Mouse (Mus musculus) splenic B cell, adult 2 months (primary cell): ENCODE results near the gene Cuta.
"Not testable (repeated sequence)": the region's sequence is repeated elsewhere in the genome, so short reads cannot be mapped to it uniquely, and the experiment has no call there.

Experiments
- DNase-seq: peaks from one replicate; pipeline ENCODE4 v3.0.0-alpha.2; 2011; ENCODE audit warnings: low read depth, low spot score
- H3K27me3 ChIP-seq: 2 replicates; pipeline ENCODE4 v1.6.1; 2012; ENCODE audit warnings: mild to moderate bottlenecking, low read length, moderate library complexity, mixed read lengths; ENCODE audit not compliant: control insufficient read depth, poor library complexity, insufficient read depth, severe bottlenecking
- H3K36me3 ChIP-seq: 2 replicates; pipeline ENCODE4 v1.6.1; 2012; ENCODE audit warnings: mild to moderate bottlenecking, low read length, moderate library complexity, mixed read lengths; ENCODE audit not compliant: control insufficient read depth, poor library complexity, insufficient read depth, severe bottlenecking

Gene Cuta

DNA sequence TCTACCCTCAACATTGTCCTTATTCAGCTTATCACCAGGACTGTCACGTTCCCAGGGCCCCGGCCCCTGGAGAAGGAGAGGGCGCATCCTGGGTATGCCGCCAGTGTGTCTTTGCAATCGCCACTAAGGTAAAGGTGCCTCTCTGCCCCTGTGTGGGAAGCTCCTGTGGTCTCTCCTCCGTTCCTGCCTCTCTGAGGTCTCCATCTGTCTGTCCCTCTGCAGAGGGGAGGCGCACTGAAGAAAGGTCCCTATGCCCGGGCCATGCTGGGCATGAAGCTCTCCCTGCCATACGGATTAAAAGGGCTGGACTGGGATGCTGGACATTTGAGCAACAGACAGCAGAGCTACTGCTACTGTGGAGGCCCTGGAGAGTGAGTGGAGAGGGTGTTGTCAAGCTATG, 4.3 kb downstream of the Cuta start:
- no peak for DNase-seq
- H3K27me3 ChIP-seq = no peaks in the 10 kb centered on the region

GRCm38 (mm10) chr17:26933885-26934827, 5.2 kb downstream of the Cuta start:
- Histone ChIP-seq H3K36me3 (peaks cover 11% of the 10 kb centered on the region), H3K27me3 (no peaks in the 10 kb centered on the region)
- DNase-seq = no peak

More for the DNA sequence above, 4.3 kb downstream of the Cuta start:
- peaks cover 11% of the 10 kb centered on the region for H3K36me3 ChIP-seq

GRCm38 (mm10) chr17:26933419-26933818, 6.0 kb downstream of the Cuta start:
- Histone ChIP-seq H3K36me3 (peaks cover 11% of the 10 kb centered on the region), H3K27me3 (no peaks in the 10 kb centered on the region)
- no peak for DNase-seq

DNA sequence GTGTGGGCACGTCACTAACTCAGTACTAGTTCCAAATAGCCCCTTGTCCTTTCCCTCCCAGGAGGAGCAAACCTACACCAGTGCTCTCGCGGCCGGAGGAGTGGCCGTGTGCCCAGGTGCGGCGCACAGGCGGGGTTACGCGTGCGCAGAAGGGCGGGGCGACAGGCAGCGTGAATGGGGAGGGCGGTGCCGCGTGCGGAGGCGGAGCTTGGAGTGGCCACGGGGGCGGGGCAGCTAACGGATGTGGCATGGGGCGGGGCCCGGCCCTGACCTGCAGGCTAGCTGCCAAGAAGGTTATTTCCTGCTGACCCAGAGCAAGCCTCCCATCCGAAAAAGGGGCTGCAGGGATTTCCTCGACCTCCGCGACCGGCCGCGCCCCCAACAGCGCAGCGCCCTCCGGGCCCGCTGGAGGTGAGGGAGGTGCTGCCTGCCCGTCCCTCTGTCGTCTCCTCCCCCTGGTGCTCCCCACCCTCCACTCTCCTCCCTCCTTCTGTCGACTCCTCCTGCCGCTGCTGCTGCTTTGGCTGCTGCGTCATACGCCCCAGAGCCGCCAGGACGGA, 6.5 kb downstream of the Cuta start, which contains the start of gene Phf1:
Gene Phf1 (plus strand): TSS at position 214 of the 560 bp plus-strand sequence.
- no peaks in the 10 kb centered on the region for H3K27me3 ChIP-seq
- H3K36me3 ChIP-seq = peaks cover 11% of the 10 kb centered on the region
- peak; percentile 97 for DNase-seq

DNA sequence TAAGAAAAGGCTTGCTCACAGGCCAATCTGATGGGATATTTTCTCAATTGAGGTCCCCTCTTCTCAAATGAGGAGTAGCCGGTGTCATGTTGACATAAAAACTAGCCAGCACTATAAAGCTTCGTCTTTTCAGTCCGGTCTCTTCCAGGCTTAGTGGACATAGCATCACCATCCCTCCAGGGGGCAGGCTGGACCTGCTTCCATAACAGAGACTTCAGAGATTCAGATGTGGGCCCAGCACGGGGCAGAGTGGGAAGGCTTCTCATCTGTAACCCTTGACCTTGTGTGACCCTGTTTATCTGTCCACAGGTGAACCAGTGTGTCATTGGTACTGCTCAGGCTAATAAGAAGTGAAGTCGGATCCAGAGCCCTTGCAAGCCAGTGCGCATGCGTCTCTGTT, 7.6 kb downstream of the Cuta start:
- not testable (repeated sequence) for H3K36me3 ChIP-seq, H3K27me3 ChIP-seq
- DNase-seq = peak; percentile 59

GRCm38 (mm10) chr17:26925414-26925813, 14.0 kb downstream of the Cuta start:
- not testable (repeated sequence) for DNase-seq, H3K36me3 ChIP-seq

GRCm38 (mm10) chr17:26922368-26922767, 17.0 kb downstream of the Cuta start:
- not testable (repeated sequence) for H3K27me3 ChIP-seq, DNase-seq, H3K36me3 ChIP-seq

More at GRCm38 (mm10) chr17:26925414-26925813, 14.0 kb downstream of the Cuta start:
- H3K27me3 ChIP-seq = not testable (repeated sequence)

DNA sequence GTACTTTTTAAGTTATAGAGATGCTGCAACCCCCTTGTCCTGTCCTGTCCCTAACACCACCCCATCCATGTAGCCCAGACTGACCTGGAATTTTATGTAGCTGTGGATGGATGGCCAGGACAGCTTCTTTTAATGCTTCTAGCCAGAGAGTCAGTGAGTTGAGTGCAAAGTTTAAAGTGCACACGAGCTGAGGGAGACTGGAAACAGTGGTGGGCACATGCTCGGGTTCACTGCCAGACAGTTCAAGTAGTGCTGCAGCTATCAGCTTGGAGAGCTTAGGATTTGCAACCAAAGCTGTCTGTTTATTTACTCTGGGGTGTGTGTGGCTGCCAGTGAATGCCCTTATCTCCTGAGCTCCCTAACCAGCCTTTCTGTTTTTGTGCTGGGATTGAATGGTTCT, 19.9 kb downstream of the Cuta start:
- not testable (repeated sequence) for H3K36me3 ChIP-seq, H3K27me3 ChIP-seq, DNase-seq

GRCm38 (mm10) chr17:26918343-26918742, 21.0 kb downstream of the Cuta start:
- H3K27me3 ChIP-seq = no peaks in the 10 kb centered on the region
- no peak for DNase-seq
- H3K36me3 ChIP-seq = no peaks in the 10 kb centered on the region

DNA sequence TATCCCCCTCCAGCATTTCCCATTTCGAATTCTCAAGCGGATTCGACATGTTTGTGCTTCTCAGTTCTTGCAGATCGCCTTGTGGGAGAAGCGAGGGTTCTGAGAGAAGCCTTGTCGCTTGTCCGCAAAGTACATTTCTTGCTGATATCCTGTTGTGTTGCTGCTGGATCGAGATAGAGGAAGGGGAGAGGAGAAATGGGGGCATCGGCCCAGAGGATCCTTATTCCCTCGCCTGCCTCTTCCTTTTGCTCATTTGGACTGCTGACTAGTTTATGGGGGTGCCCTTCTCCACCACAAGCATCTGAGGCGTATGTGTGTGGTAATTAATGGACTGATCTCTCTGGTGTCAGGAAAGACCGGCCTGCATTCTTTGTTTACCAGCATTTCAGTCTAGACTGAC, 21.8 kb downstream of the Cuta start:
- not testable (repeated sequence) for H3K27me3 ChIP-seq, H3K36me3 ChIP-seq, DNase-seq

GRCm38 (mm10) chr17:26916711-26917482, 22.5 kb downstream of the Cuta start, which contains the start of gene Kifc5b:
TSS of gene Kifc5b (plus strand) at chr17:26917091.
- no peaks in the 10 kb centered on the region for H3K36me3 ChIP-seq
- peak; percentile 99 for DNase-seq
- H3K27me3 ChIP-seq = no peaks in the 10 kb centered on the region

DNA sequence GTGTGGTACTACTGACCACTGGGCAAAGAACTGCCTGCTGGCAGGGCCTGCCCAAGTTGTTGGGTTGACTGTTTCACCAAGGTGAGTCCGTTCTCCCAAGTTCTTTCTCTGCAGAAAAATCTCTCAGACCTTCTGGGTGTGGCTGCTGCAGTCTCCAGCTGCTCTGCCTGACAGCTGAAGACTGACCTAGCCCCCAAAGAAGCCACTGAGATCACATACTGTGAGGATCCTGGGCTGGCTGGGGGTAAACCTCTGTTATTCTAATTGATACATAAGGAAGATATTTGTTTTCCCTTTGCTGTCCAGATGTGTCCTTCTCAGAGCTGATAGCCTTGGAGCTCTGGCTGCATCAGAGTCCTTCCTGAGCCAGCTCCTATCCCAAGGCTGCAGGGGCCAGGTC, 24.1 kb downstream of the Cuta start:
- Histone ChIP-seq H3K27me3 (no peaks in the 10 kb centered on the region), H3K36me3 (no peaks in the 10 kb centered on the region)
- no peak for DNase-seq

- not testable (repeated sequence) for DNase-seq, H3K27me3 ChIP-seq, H3K36me3 ChIP-seq
Measured at GRCm38 (mm10) chr17:26907506-26907905, 31.9 kb downstream of the Cuta start.

- no peaks in the 10 kb centered on the region for H3K27me3 ChIP-seq
Measured at GRCm38 (mm10) chr17:26904320-26904719, 35.0 kb downstream of the Cuta start.

DNA sequence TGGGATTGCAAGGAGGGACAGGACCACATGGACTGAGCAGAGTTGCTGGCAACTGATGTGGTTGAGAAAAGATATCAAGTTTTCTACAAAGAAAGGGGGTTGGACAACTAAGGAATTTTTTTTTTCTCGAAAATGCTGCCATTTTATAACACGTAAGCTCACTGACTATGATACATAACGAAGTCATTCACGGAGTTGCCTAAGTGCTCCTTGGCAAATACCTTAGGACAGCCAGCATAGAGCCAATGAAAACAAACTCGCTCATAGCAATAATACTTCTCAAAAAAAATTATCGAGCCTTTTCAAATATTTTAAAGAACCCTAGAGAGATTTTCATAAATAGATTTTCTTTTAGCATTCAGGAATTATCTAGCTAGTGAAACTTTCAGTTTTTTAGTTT, 38.5 kb downstream of the Cuta start:
- no peaks in the 10 kb centered on the region for H3K36me3 ChIP-seq
- no peaks in the 10 kb centered on the region for H3K27me3 ChIP-seq
- DNase-seq = no peak

More at GRCm38 (mm10) chr17:26904320-26904719, 35.0 kb downstream of the Cuta start:
- DNase-seq = no peak
- no peaks in the 10 kb centered on the region for H3K36me3 ChIP-seq
